Mouse (Mus musculus) limb, embryonic 14.5 days (tissue): ENCODE measurements around the gene Rap1gap2. TPM values are rescaled to one million over a fixed set of nuclear protein-coding genes. Genes with fewer than 3 reads are reported as not detected.

ENCODE experiments used
- ATAC-seq: fragments of 200-750 bp; cut with Nextera tagmentation; 2 replicates; pipeline ENCODE4 v1.8.0; 2017; ENCODE audit warnings: low read depth, moderate number of reproducible peaks, moderate TSS enrichment; ENCODE audit not compliant: low FRiP score
- DNase-seq: peaks from one replicate; pipeline ENCODE4 v3.0.0-alpha.2; 2015; ENCODE audit warnings: low spot score
- H3K27ac ChIP-seq: fragments of 300-500 bp; sonication (generic); replicated peaks from 2 replicates; pipeline ENCODE4 v1.5.1; 2014; ENCODE audit warnings: low read depth, mild to moderate bottlenecking, low read length, moderate library complexity, mixed read lengths
- H3K27me3 ChIP-seq: fragments of 300-500 bp; sonication (generic); 2 replicates; pipeline ENCODE4 v1.6.1; 2014; ENCODE audit warnings: low read length, mixed read lengths; ENCODE audit not compliant: control insufficient read depth, insufficient read depth
- H3K36me3 ChIP-seq: fragments of 300-500 bp; sonication (generic); 2 replicates; pipeline ENCODE4 v1.6.1; 2014; ENCODE audit warnings: mild to moderate bottlenecking, low read length, moderate library complexity, mixed read lengths; ENCODE audit not compliant: control insufficient read depth, insufficient read depth
- H3K4me1 ChIP-seq: fragments of 300-500 bp; sonication (generic); 2 replicates; pipeline ENCODE4 v1.6.1; 2014; ENCODE audit warnings: antibody characterized with exemption, low read length, mixed read lengths; ENCODE audit not compliant: control insufficient read depth, insufficient read depth
- H3K4me2 ChIP-seq: fragments of 300-500 bp; sonication (generic); replicated peaks from 2 replicates; pipeline ENCODE4 v1.6.1; 2014; ENCODE audit warnings: low read depth, mild to moderate bottlenecking, low read length, moderate library complexity; ENCODE audit not compliant: severe bottlenecking
- H3K4me3 ChIP-seq: fragments of 300-500 bp; sonication (generic); replicated peaks from 2 replicates; pipeline ENCODE4 v1.5.1; 2014; ENCODE audit warnings: low read length
- H3K9ac ChIP-seq: fragments of 300-500 bp; sonication (generic); 2 replicates; pipeline ENCODE4 v1.6.1; 2014; ENCODE audit warnings: mild to moderate bottlenecking, low read depth, low read length, moderate library complexity; ENCODE audit not compliant: severe bottlenecking
- H3K9me3 ChIP-seq: fragments of 300-500 bp; sonication (generic); 2 replicates; pipeline ENCODE4 v1.6.1; 2016; ENCODE audit warnings: low read length; ENCODE audit not compliant: control insufficient read depth
- POLR2A ChIP-seq: fragments of 200-500 bp; IDR thresholded peaks from 2 replicates; pipeline ENCODE4 v1.8.0; 2012; ENCODE audit warnings: inconsistent platforms, mild to moderate bottlenecking, moderate library complexity, borderline replicate concordance; ENCODE audit not compliant: insufficient read depth, insufficient read length; ENCODE audit errors: extremely low read depth
- WGBS: fragments of 180-500 bp; shearing (Covaris S2); extraction: QIAGEN DNeasy Blood & Tissue Kit; methylation state at CpG from one replicate; pipeline ENCODE4 v1.1.7; 2014; 5-methylcytosine and 5-hydroxymethylcytosine counted together
- polyA plus RNA-seq, 2 experiments: library from polyadenylated mRNA; depleted of rRNA in 1 of 2; stranded (reverse) in 1 of 2; unstranded in 1 of 2; fragments of >200 nt; fragmentation: Nextera tagmentation in 1 of 2; extraction: Ambion mirVana in 1 of 2; gene quantifications; 2 replicates each; pipeline versions ENCODE4 v1.2.1 to v1.2.3; 2012 to 2014

The Rap1gap2 gene
- polyA plus RNA-seq, 2 experiments = 1.1 to 4.1 TPM

DNA sequence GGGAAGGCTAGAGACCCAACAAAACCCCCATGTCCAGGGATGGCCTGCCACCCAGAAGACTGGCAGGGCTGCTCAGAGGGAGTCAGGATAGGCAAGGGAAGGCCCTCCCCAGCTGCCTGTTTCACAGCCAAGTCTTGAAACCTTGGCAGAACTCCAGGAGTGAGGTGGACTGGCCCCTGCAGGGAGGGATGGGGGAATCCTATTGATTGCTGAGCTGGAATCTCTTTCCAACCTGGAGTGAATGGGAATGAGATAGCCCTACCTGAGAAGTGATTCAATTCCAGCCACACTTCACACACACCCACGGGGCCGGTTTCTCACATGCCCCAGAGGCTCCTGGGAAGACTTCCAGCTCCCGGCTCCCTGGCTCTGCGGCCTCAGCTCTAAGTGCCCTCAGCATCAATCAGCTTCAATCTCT lies 200.9 kb downstream of the Rap1gap2 start:
- no peaks in the 10 kb centered on the region for H3K27me3 ChIP-seq
- peak overlapping the region; percentile 63 for H3K27ac ChIP-seq
- no peak overlapping the region for H3K4me2 ChIP-seq
- no peaks in the 10 kb centered on the region for H3K36me3 ChIP-seq
- DNase-seq (peak; percentile 55), ATAC-seq (0 out of 2 replicates have a peak, but pooled peaks have one; percentile 35)
- H3K9me3 ChIP-seq = no peaks in the 10 kb centered on the region
- 65% methylated on average over 4 of the region's 4 CpGs for WGBS
- no peak for TF ChIP-seq POLR2A
- peaks cover 18% of the 10 kb centered on the region for H3K4me1 ChIP-seq
- no peak overlapping the region for H3K4me3 ChIP-seq
- H3K9ac ChIP-seq = 0 out of 2 replicates have a peak overlapping the region, but pooled peaks have one; percentile 7

DNA sequence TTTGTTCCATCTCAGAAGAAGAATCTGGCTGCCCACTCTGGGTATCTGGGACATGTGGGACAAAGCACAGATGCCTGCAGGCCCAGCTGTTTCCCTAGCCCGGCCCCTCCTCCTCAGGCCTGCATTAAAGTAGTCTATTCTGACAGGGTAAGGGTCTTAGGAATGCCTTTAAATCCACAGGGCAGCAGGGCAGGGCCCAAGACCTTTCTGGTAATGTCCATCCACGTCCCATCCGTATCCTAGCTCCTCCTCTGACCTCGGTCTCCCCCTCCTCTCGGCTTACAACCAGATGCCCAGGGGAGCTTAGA lies 201.3 kb downstream of the Rap1gap2 start:
- Histone ChIP-seq H3K9me3 (no peaks in the 10 kb centered on the region), H3K9ac (0 out of 2 replicates have a peak overlapping the region, but pooled peaks have one; percentile 7), H3K4me2 (no peak overlapping the region), H3K27ac (peak overlapping the region; percentile 63), H3K27me3 (no peaks in the 10 kb centered on the region), H3K4me3 (no peak overlapping the region), H3K4me1 (peaks cover 18% of the 10 kb centered on the region), H3K36me3 (no peaks in the 10 kb centered on the region)
- no peak for TF ChIP-seq POLR2A
- 31% methylated on average over 5 of the region's 5 CpGs for WGBS
- DNase-seq = no peak
- 0 out of 2 replicates have a peak, but pooled peaks have one; percentile 31 for ATAC-seq

DNA sequence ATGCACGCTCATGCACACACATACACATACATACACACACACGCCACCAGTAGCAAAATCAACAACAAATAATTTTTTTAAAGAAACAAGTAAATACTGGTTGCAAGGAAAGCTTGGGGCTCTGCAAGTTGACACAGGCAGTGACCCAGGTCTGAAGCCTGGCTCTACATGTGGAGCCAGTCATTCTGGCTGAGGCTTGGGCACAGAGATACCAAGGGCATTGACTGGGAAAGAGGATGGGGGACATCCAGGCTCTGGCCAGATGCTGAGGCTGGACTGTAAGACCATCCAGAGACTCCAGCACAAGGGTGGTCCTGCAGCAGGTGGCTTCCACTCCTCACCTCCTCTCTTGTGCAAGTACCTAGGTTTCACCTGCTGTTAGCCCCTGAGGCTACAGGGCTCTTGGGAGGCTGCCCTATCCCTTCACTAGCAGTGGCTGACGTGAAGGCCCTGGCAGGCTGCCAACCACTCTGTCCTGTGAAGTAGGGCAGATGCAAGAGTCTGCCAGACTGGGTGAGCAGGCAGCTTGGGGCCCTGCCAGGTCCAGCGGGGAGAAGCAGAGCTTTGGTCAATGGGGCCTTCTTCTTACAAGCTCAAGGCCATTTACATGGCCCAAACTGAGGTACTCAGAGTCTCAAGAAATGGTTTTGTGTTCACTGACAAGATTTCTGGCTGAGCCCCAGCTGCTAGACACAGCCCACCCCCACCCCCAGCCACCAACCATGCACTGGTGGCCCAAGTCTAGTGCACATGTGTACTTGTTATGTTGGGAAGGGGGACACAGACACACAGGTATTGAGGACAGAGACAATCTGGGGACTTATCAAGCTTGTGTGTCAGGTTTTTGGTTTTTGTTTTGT lies 201.9 kb downstream of the Rap1gap2 start:
- Histone ChIP-seq H3K4me3 (no peak overlapping the region), H3K27ac (peak overlapping the region; percentile 63), H3K9ac (0 out of 2 replicates have a peak overlapping the region, but pooled peaks have one; percentile 7), H3K36me3 (no peaks in the 10 kb centered on the region), H3K4me1 (peaks cover 18% of the 10 kb centered on the region), H3K27me3 (no peaks in the 10 kb centered on the region), H3K9me3 (no peaks in the 10 kb centered on the region), H3K4me2 (no peak overlapping the region)
- ATAC-seq (peak; percentile 71; the same call in 1 of the 2 replicates), DNase-seq (peak; percentile 87)
- TF ChIP-seq POLR2A = no peak
- WGBS = 39% methylated on average over 4 of the region's 4 CpGs

DNA sequence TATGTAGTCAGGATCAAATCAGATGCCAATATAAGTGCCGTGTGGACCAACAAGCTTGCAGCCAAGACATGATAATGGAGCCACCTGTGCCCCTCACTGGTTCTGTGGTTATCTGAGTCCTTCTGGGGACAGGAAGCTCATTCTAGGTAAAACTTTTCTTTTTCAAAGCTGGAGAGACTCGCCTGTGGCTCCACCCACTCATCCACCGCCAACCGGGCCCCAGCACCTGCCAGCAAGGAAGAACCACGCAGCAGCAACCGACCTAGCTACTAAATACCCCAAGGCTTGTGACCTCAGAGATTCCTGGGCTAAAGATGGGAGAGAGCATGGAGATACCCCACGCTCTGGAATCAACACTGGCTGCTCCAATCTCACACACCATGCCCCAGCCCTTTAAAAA lies 205.5 kb downstream of the Rap1gap2 start:
- DNase-seq (no peak), ATAC-seq (no peak)
- no peak overlapping the region for H3K4me2 ChIP-seq
- 72% methylated on average over 7 of the region's 7 CpGs for WGBS
- H3K4me3 ChIP-seq = no peak overlapping the region
- no peak overlapping the region for H3K27ac ChIP-seq
- peaks cover 18% of the 10 kb centered on the region for H3K4me1 ChIP-seq
- TF ChIP-seq POLR2A = no peak
- no peak overlapping the region for H3K9ac ChIP-seq
- H3K9me3 ChIP-seq = no peaks in the 10 kb centered on the region
- no peaks in the 10 kb centered on the region for H3K36me3 ChIP-seq
- H3K27me3 ChIP-seq = no peaks in the 10 kb centered on the region

DNA sequence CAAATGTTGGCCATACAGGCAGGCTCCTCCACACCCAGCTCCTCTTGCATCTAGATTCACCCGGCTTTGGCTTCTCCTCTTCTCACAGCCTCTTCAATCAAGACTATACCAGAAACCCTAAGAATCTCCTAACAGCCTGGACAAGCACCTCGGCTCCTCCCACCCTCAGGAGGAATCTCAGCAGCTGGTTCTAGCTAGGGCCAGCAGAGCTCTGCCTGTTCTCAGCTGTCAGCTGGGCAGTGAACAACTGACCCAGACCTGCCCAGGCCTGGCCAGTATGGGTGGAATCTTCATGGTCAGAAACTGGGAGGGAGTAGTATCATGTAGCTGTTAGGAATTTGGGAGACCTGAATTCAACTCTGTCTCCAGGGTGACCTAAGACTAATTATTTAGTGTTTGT lies 206.5 kb downstream of the Rap1gap2 start:
- DNase-seq = no peak

More for the DNA sequence above, 206.5 kb downstream of the Rap1gap2 start:
- H3K4me1 ChIP-seq = peaks cover 9% of the 10 kb centered on the region
- TF ChIP-seq POLR2A = no peak
- H3K4me3 ChIP-seq = no peak overlapping the region
- no peak overlapping the region for H3K4me2 ChIP-seq
- no peak overlapping the region for H3K27ac ChIP-seq
- no peaks in the 10 kb centered on the region for H3K36me3 ChIP-seq
- H3K9me3 ChIP-seq = no peaks in the 10 kb centered on the region
- H3K9ac ChIP-seq = no peak overlapping the region
- ATAC-seq = peak; percentile 27; the same call in 1 of the 2 replicates
- WGBS = 37% methylated on average over 2 of the region's 2 CpGs
- H3K27me3 ChIP-seq = no peaks in the 10 kb centered on the region
